Mouse (Mus musculus) adrenal gland, adult 2 months (tissue): ENCODE measurements around the gene Actr1a. TPM values are rescaled to one million over a fixed set of nuclear protein-coding genes. Genes with fewer than 3 reads are reported as not detected.

Experiments
- DNase-seq: peaks from one replicate; pipeline ENCODE4 v3.0.0; 2021
- microRNA-seq, 2 experiments: library from miRNA; unstranded; fragments of <30 nt; microRNA quantifications; one replicate each; pipeline ENCODE4 v1.2.0; 2021
- polyA plus RNA-seq: library from polyadenylated mRNA; depleted of rRNA; stranded (reverse); fragments of >200 nt; gene quantifications from 2 replicates; pipeline ENCODE4 v1.2.3, GENCODE M21; 2012; rRNA removed
- total RNA-seq, 2 experiments: library from RNA; stranded (reverse); gene quantifications; 2 replicates each; pipeline ENCODE4 v1.2.3; 2021

Actr1a gene
- total and polyA plus RNA-seq, 3 experiments = 87.2 to 115 (median 108) TPM

GRCm38 (mm10) chr19:46327531-46328064, 68.0 kb downstream of the Actr1a start:
- no peak for DNase-seq

Small RNA genes within 50 kb of the gene (microRNA-seq; reads per million reads assigned to microRNA genes)
- 0.66 to 1.7 reads per million in 2 experiments for gene Mir146b

Other genes with a start within 250 kb of the Actr1a start
- not detected for gene Pitx3, start 247.4 kb downstream of the Actr1a start, total RNA-seq
- 0.21 TPM in 1 of 2 replicates, not detected in the other for gene Pitx3, start 247.4 kb downstream of the Actr1a start, polyA plus RNA-seq
- gene Gbf1, start 243.2 kb downstream of the Actr1a start, total RNA-seq = 10 to 100 TPM; 68.8 to 72.5 TPM
- 158 and 177 TPM in 2 replicates for gene Gbf1, start 243.2 kb downstream of the Actr1a start, polyA plus RNA-seq
- gene Nfkb2, start 91.4 kb downstream of the Actr1a start, total RNA-seq = 10 to 100 TPM; 34.9 to 44.3 TPM
- gene Nfkb2, start 91.4 kb downstream of the Actr1a start, polyA plus RNA-seq = 65.7 and 80.9 TPM in 2 replicates
- 1 to 10 TPM; 7.3 to 7.9 TPM for gene Psd, start 68.6 kb downstream of the Actr1a start, total RNA-seq
- gene Psd, start 68.6 kb downstream of the Actr1a start, polyA plus RNA-seq = 13.7 and 18.1 TPM in 2 replicates
- 10 to 100 TPM in 1 of 2 experiments, 1 to 10 TPM in 1; 6.7 to 12.1 TPM for gene Fbxl15, start 67.6 kb downstream of the Actr1a start, total RNA-seq
- 41.6 and 60.3 TPM in 2 replicates for gene Fbxl15, start 67.6 kb downstream of the Actr1a start, polyA plus RNA-seq
- gene Cuedc2, start 57.0 kb downstream of the Actr1a start, total RNA-seq = 10 to 100 TPM; 72.2 to 87.7 TPM
- gene Cuedc2, start 57.0 kb downstream of the Actr1a start, polyA plus RNA-seq = 41.3 and 42.5 TPM in 2 replicates
- gene Mfsd13a, start 54.6 kb downstream of the Actr1a start, total RNA-seq = 1 to 10 TPM; 7.3 to 9.6 TPM
- 43.2 and 63.5 TPM in 2 replicates for gene Mfsd13a, start 54.6 kb downstream of the Actr1a start, polyA plus RNA-seq
- gene 2310034G01Rik, start 45.4 kb downstream of the Actr1a start, total RNA-seq = 1 to 10 TPM in 1 of 2 experiments, under 1 TPM in 1; 0.90 to 1.6 TPM
- 1.7 and 2.8 TPM in 2 replicates for gene 2310034G01Rik, start 45.4 kb downstream of the Actr1a start, polyA plus RNA-seq
- 10 to 100 TPM; 17.4 to 24.6 TPM for gene Sufu, start 1.1 kb upstream of the Actr1a start, total RNA-seq
- gene Sufu, start 1.1 kb upstream of the Actr1a start, polyA plus RNA-seq = 24.5 and 27.7 TPM in 2 replicates
- 10 to 100 TPM; 38.0 to 66.4 TPM for gene Trim8, start 106.0 kb upstream of the Actr1a start, total RNA-seq
- gene Trim8, start 106.0 kb upstream of the Actr1a start, polyA plus RNA-seq = 66.1 and 78.8 TPM in 2 replicates
- 10 to 100 TPM; 51.6 to 75.1 TPM for gene Arl3, start 177.4 kb upstream of the Actr1a start, total RNA-seq
- gene Arl3, start 177.4 kb upstream of the Actr1a start, polyA plus RNA-seq = 11.7 and 12.2 TPM in 2 replicates
- 10 to 100 TPM in 1 of 2 experiments, 1 to 10 TPM in 1; 7.7 to 12.7 TPM for gene Sfxn2, start 177.6 kb upstream of the Actr1a start, total RNA-seq
- gene Sfxn2, start 177.6 kb upstream of the Actr1a start, polyA plus RNA-seq = 3.7 and 4.6 TPM in 2 replicates
- gene Wbp1l, start 203.3 kb upstream of the Actr1a start, total RNA-seq = 100 to 1,000 TPM; 136 to 156 TPM
- 128 and 159 TPM in 2 replicates for gene Wbp1l, start 203.3 kb upstream of the Actr1a start, polyA plus RNA-seq